Mouse (Mus musculus) gonadal fat pad, adult 2 months (tissue): Measurements from ENCODE around the gene Rnf141. TPM values are rescaled to one million over a fixed set of nuclear protein-coding genes. Genes with fewer than 3 reads are reported as not detected.

Experiments
- DNase-seq: peaks from one replicate; pipeline ENCODE4 v3.0.0-alpha.2; 2012; ENCODE audit warnings: low read depth
- polyA plus RNA-seq: library from polyadenylated mRNA; depleted of rRNA; stranded (reverse); fragments of >200 nt; gene quantifications from 2 replicates; pipeline ENCODE4 v1.2.3, GENCODE M21; 2012; rRNA removed

Rnf141 gene
- polyA plus RNA-seq, 1 experiment: 24.7 TPM

- DNase-seq: no peak
Observed at GRCm38 (mm10) chr7:110768451-110769064, 75.7 kb downstream of the Rnf141 start.

GRCm38 (mm10) chr7:110768001-110768400, 76.3 kb downstream of the Rnf141 start, which contains the start of gene Ampd3:
TSS of gene Ampd3 (plus strand) at chr7:110768206.
- no peak for DNase-seq

- no peak for DNase-seq
Observed at GRCm38 (mm10) chr7:110762605-110763180, 81.6 kb downstream of the Rnf141 start.

- DNase-seq: no peak
Observed at GRCm38 (mm10) chr7:110756440-110756839, 87.8 kb downstream of the Rnf141 start.

GRCm38 (mm10) chr7:110753926-110754330, 90.3 kb downstream of the Rnf141 start:
- DNase-seq: no peak

- DNase-seq: no peak
Observed at GRCm38 (mm10) chr7:110753310-110753709, 90.9 kb downstream of the Rnf141 start.

- no peak for DNase-seq
Observed at GRCm38 (mm10) chr7:110751634-110752033, 92.6 kb downstream of the Rnf141 start.

GRCm38 (mm10) chr7:110750834-110751233, 93.4 kb downstream of the Rnf141 start:
- no peak for DNase-seq

Other genes with a start within 250 kb of the Rnf141 start
- gene Sbf2, start 229.5 kb downstream of the Rnf141 start, polyA plus RNA-seq: 26.8 and 27.6 TPM in 2 replicates
- gene Adm, start 216.8 kb downstream of the Rnf141 start, polyA plus RNA-seq: 10.2 and 17.4 TPM in 2 replicates
- gene Ampd3, start 76.3 kb downstream of the Rnf141 start, polyA plus RNA-seq: 29.2 and 34.2 TPM in 2 replicates
- 14.1 and 33.2 TPM in 2 replicates for gene Lyve1, start 18.8 kb upstream of the Rnf141 start, polyA plus RNA-seq
- 22.7 and 24.9 TPM in 2 replicates for gene Mrvi1, start 138.0 kb upstream of the Rnf141 start, polyA plus RNA-seq
- gene Ctr9, start 184.5 kb upstream of the Rnf141 start, polyA plus RNA-seq: 14.4 and 16.4 TPM in 2 replicates
- 159 and 165 TPM in 2 replicates for gene Eif4g2, start 238.6 kb upstream of the Rnf141 start, polyA plus RNA-seq